Mouse (Mus musculus) kidney, embryonic 15.5 days (tissue): ENCODE measurements around the gene Prmt9. TPM values are rescaled to one million over a fixed set of nuclear protein-coding genes. Genes with fewer than 3 reads are reported as not detected.

ENCODE experiments used
- ATAC-seq: fragments of 200-750 bp; cut with Nextera tagmentation; replicated peaks from 2 replicates; pipeline ENCODE4 v1.8.0; 2017; ENCODE audit warnings: moderate TSS enrichment; ENCODE audit not compliant: low FRiP score
- H3K27ac ChIP-seq: fragments of 300-500 bp; sonication (generic); 2 replicates; pipeline ENCODE4 v1.5.1; 2015; ENCODE audit warnings: mild to moderate bottlenecking, inconsistent platforms
- H3K27me3 ChIP-seq: fragments of 300-500 bp; sonication (generic); 2 replicates; pipeline ENCODE4 v1.6.1; 2015; ENCODE audit warnings: inconsistent platforms
- H3K36me3 ChIP-seq: fragments of 300-500 bp; sonication (generic); 2 replicates; pipeline ENCODE4 v1.6.1; 2015; ENCODE audit warnings: inconsistent platforms
- H3K4me1 ChIP-seq: fragments of 300-500 bp; sonication (generic); 2 replicates; pipeline ENCODE4 v1.6.1; 2015; ENCODE audit warnings: inconsistent platforms
- H3K4me2 ChIP-seq: fragments of 300-500 bp; sonication (generic); 2 replicates; pipeline ENCODE4 v1.6.1; 2015; ENCODE audit warnings: moderate library complexity, mild to moderate bottlenecking, inconsistent platforms
- H3K4me3 ChIP-seq: fragments of 300-500 bp; sonication (generic); replicated peaks from 2 replicates; pipeline ENCODE4 v1.5.1; 2015; ENCODE audit warnings: mild to moderate bottlenecking, inconsistent platforms
- H3K9ac ChIP-seq: fragments of 300-500 bp; sonication (generic); 2 replicates; pipeline ENCODE4 v1.6.1; 2015; ENCODE audit warnings: mild to moderate bottlenecking, inconsistent platforms
- H3K9me3 ChIP-seq: fragments of 300-500 bp; sonication (generic); replicated peaks from 2 replicates; pipeline ENCODE4 v1.6.1; 2016; ENCODE audit warnings: inconsistent platforms
- WGBS: fragments of 180-500 bp; shearing (Covaris S2); methylation state at CpG from one replicate; pipeline ENCODE4 v1.1.7; 2015; ENCODE audit warnings: mixed read lengths; 5-methylcytosine and 5-hydroxymethylcytosine counted together
- polyA plus RNA-seq: library from polyadenylated mRNA; unstranded; fragments of >200 nt; fragmentation: Nextera tagmentation; extraction: Ambion mirVana; gene quantifications from 2 replicates; pipeline ENCODE4 v1.2.1, GENCODE M21; 2015

Prmt9 gene
- 19.6 and 21.1 TPM in 2 replicates for polyA plus RNA-seq

DNA sequence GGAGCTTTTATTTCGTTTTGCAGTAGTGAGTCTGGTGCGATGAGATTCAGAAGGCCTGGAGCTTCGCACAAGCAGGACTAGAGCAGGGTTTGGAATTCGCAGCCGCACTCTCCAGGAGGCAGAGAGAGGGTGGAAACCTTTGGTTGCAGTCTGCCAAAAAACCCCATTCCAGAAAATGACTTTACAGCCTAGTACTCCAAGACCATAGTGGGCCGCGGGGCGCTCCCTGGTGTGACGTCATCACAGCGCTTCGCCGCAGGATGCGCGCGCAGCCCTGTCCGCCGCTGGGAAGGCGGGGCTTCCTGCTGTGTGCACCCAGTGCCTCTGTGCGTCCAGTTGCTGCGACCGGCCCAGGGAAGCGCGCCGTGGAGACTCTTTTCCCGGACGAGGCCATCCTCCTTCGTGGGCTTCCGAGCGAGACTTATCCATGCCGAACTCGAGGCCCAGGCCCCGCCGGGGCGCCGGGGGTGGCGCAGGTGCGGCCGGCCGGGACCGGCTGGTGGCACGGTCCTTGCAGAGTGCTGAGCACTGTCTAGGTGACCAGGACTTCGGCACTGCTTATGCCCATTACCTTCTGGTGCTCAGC is at the start of gene Prmt9:
Prmt9 (plus strand) TSS at position 277 of the 586 bp plus-strand sequence.
- H3K9me3 ChIP-seq, result no peaks in the 10 kb centered on the region
- peaks cover 32% of the 10 kb centered on the region for H3K36me3 ChIP-seq
- peak; percentile 98 for ATAC-seq
- H3K27me3 ChIP-seq, result no peaks in the 10 kb centered on the region
- H3K27ac ChIP-seq, result peak within 1 kb of the TSS; percentile 96
- H3K4me3 ChIP-seq, result peak within 1 kb of the TSS; percentile 88
- 3% methylated on average over 42 of the region's 42 CpGs for WGBS
- H3K4me1 ChIP-seq, result peaks cover 8% of the 10 kb centered on the region; the same call in 1 of the 2 replicates
- H3K9ac ChIP-seq, result peak within 1 kb of the TSS; percentile 94
- H3K4me2 ChIP-seq, result peak within 1 kb of the TSS; percentile 77

DNA sequence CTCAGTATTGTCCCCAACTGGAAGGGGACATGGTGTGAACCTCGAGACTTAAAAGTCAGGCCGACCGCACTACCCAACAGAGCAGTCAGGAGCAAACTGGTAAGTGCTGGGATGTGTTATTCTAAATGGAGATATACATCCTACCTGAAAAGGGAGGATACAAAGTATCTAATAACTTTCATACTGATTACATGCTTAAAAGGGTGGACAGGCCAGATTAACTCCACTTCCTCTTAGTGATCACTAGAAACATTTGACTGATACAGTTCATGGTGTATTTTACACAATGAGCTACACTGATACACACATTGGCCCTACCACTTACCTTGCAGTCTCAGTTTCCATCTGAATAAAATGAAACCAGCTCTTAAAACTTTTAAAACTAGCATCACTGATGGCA is 48.9 kb upstream of the Prmt9 start:
- no peak overlapping the region for H3K4me3 ChIP-seq
- WGBS, result 94% methylated on average over 3 of the region's 3 CpGs
- H3K4me2 ChIP-seq, result no peak overlapping the region
- no peaks in the 10 kb centered on the region for H3K36me3 ChIP-seq
- no peak overlapping the region for H3K9ac ChIP-seq
- ATAC-seq, result no peak
- H3K27ac ChIP-seq, result no peak overlapping the region
- peaks cover 18% of the 10 kb centered on the region for H3K4me1 ChIP-seq
- no peaks in the 10 kb centered on the region for H3K27me3 ChIP-seq
- no peaks in the 10 kb centered on the region for H3K9me3 ChIP-seq

DNA sequence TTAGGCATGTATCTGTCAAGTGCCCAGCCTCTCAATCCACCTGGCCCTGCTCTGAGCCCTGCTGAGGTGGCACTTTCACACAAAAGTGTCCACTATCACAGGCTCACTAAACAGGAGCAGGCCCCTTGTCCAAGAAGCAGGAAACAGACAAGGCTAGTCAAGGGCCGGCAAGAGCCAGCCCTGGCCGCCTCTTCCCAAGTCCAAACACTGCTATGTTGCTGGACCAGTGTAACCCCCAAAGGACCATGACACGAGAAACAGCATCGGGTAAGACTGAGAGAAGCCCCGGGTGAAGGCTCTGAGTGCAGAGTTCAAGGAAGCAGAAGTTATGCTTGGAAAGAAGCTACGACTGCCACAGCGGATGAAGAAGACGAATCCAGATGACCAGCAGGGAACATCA is 48.1 kb upstream of the Prmt9 start:
- no peaks in the 10 kb centered on the region for H3K27me3 ChIP-seq
- H3K36me3 ChIP-seq, result no peaks in the 10 kb centered on the region
- ATAC-seq, result no peak
- H3K4me3 ChIP-seq, result no peak overlapping the region
- H3K9me3 ChIP-seq, result no peaks in the 10 kb centered on the region
- 84% methylated on average over 8 of the region's 8 CpGs for WGBS
- no peak overlapping the region for H3K4me2 ChIP-seq
- H3K27ac ChIP-seq, result no peak overlapping the region
- peaks cover 19% of the 10 kb centered on the region for H3K4me1 ChIP-seq
- H3K9ac ChIP-seq, result no peak overlapping the region

DNA sequence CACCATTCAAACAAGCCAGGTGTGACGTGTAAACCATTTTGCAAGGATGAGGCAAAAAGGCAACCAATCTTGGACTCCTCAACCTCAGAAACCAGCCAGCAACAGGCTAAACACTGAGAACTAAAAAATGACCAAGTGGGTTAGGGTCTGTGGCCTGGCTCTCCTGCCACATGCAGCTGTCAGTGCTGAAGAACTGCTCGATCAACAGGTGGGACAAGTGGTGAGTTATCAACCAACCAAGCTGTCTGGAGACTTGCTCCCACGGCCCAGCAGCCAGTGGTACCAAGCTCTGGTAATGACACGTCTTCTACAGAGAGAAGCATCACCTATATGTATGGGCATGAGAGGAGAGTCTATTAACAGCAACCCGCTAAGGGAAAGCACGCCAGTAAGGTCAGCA is 46.6 kb upstream of the Prmt9 start:
- ATAC-seq, result no peak
- no peaks in the 10 kb centered on the region for H3K9me3 ChIP-seq
- no peak overlapping the region for H3K27ac ChIP-seq
- H3K27me3 ChIP-seq, result no peaks in the 10 kb centered on the region
- WGBS, result 82% methylated on average over 6 of the region's 6 CpGs
- peaks cover 26% of the 10 kb centered on the region for H3K4me1 ChIP-seq
- no peak overlapping the region for H3K4me2 ChIP-seq
- no peaks in the 10 kb centered on the region for H3K36me3 ChIP-seq
- H3K9ac ChIP-seq, result no peak overlapping the region
- H3K4me3 ChIP-seq, result no peak overlapping the region

DNA sequence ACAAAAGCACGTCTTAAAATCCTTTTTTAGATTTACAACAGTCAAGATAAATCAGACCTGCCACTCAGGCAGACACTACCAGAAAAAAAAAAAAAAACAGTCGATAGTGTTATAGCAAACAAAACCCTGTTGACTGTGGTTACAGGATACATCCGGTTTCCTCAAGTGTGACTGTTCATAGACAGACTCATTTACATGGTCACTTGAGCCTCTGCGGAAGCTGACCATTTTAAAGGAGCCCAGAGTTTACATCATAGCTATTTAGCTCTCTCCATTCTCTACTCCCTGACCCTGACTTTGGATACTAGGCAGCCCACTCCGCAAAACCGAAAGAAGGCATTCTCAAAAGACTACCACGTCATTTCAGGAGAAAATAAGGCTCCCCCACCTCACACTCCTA is 42.7 kb upstream of the Prmt9 start:
- Histone ChIP-seq H3K9ac (no peak overlapping the region), H3K9me3 (no peaks in the 10 kb centered on the region), H3K27me3 (no peaks in the 10 kb centered on the region), H3K36me3 (no peaks in the 10 kb centered on the region), H3K27ac (peak overlapping the region; percentile 28), H3K4me2 (peak overlapping the region; percentile 41), H3K4me1 (peaks cover 39% of the 10 kb centered on the region), H3K4me3 (no peak overlapping the region)
- peak; percentile 73 for ATAC-seq
- 33% methylated on average over 7 of the region's 7 CpGs for WGBS

DNA sequence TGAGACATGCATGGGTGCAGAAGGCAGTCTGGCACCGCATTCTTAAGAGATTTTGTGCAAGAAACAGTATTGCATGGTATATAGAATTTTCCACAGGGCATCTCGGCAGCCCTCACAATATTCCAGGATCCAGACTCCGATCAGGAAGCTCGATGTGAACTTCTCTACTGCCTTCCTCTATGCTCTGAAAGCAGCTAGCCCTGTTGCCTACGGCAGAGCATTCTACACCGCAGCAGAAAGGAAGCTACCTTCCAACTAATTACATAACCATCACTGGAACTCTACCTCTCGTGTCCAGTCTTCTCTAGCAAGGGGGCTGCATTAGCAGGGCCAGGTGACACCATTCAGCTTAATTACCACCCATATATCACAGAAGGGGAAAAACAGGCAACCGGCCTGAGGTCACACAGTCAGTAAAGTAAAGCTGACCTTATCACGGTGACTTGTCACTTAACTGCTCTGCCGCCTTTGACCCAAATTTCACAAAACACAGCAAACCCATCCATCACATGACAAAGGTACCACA is 41.6 kb upstream of the Prmt9 start:
- Histone ChIP-seq H3K4me2 (peak overlapping the region; percentile 41), H3K4me1 (peaks cover 49% of the 10 kb centered on the region), H3K27me3 (no peaks in the 10 kb centered on the region), H3K9ac (no peak overlapping the region), H3K27ac (peak overlapping the region; percentile 28), H3K36me3 (no peaks in the 10 kb centered on the region), H3K4me3 (no peak overlapping the region), H3K9me3 (no peaks in the 10 kb centered on the region)
- 27% methylated on average over 10 of the region's 10 CpGs for WGBS
- peak; percentile 41 for ATAC-seq

DNA sequence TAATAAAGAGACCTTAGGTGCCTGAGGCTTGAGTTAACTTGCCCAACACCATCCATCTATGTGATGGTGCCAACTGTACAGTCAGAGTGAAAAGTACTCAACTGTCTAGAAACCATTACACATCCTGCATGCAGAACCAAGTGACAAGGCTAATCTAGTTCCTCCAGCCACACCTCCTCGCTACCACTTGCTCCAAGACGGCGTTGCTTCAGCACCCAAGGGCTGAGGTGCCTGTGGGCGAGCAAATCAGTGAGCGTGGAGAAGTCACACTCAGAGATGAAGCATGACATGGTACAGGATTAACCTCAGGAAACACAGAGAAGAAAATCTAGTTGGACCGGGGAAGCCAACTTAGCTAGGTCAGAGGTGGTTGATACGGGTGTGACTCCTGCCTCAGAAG is 40.2 kb upstream of the Prmt9 start:
- Histone ChIP-seq H3K4me3 (no peak overlapping the region), H3K36me3 (no peaks in the 10 kb centered on the region), H3K27ac (no peak overlapping the region), H3K4me2 (no peak overlapping the region), H3K27me3 (no peaks in the 10 kb centered on the region), H3K4me1 (peaks cover 56% of the 10 kb centered on the region), H3K9ac (no peak overlapping the region), H3K9me3 (no peaks in the 10 kb centered on the region)
- WGBS, result 76% methylated on average over 7 of the region's 7 CpGs
- ATAC-seq, result no peak

DNA sequence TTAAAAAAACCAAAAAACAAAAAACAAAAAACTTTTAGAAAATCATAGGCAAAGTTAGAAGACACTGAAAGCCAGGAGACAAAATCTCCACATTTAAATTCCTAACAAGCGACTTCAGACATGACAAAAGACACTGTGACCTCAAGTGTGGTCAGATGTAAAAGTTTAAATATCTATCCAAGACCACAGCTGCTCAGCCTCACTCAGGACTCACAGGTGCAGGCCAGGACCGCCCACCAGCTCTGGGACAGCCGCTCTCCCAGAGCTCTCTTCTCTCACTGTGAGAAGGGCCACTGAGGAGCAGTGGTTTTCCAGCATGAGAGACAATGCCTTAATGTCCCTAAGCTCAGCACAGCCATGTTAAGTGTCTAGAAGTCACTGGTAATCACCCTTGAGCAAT is 38.8 kb upstream of the Prmt9 start:
- Histone ChIP-seq H3K4me2 (no peak overlapping the region), H3K4me1 (peaks cover 58% of the 10 kb centered on the region), H3K4me3 (no peak overlapping the region), H3K9ac (no peak overlapping the region), H3K27ac (no peak overlapping the region), H3K9me3 (no peaks in the 10 kb centered on the region), H3K36me3 (no peaks in the 10 kb centered on the region), H3K27me3 (no peaks in the 10 kb centered on the region)
- 57% methylated on average over 3 of the region's 3 CpGs for WGBS
- no peak for ATAC-seq

DNA sequence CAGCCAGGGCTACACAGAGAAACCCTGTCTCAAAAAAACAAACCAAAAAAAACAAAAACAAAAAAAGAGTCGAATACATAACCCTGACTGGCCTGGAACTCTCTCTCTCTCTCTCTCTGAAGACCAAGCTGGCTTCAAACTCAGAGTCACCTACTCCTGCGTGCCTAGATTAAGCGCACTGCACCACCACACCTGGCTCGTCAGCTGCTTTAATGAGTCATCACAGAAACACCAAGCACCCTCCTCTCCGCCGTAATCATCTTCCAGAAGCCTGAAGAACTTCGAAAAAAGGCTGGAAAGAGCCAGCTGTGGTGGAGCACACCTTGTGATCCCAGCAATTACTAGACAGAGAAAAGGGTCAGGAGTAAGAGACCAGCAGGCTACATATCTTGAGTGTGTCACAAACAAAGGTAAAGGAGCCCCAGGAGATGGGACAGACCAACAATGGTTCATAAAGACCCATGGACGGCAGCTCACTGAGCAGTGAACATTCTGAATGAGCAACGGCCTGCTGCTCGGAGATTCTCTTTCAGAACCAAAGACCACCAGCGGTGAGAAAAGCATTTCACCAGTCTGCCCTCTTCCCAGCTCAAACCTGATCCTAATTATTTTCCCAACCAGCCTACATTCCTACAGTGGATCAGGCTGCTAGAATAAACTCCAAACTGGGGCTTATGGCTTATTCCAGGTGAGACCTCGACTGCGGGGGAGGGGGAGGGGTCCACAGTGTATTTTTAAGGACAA is 37.3 kb upstream of the Prmt9 start:
- peaks cover 65% of the 10 kb centered on the region for H3K4me1 ChIP-seq
- H3K4me2 ChIP-seq, result no peak overlapping the region
- H3K27me3 ChIP-seq, result no peaks in the 10 kb centered on the region
- H3K36me3 ChIP-seq, result no peaks in the 10 kb centered on the region
- H3K4me3 ChIP-seq, result no peak overlapping the region
- 63% methylated on average over 13 of the region's 13 CpGs for WGBS
- no peak overlapping the region for H3K9ac ChIP-seq
- no peaks in the 10 kb centered on the region for H3K9me3 ChIP-seq
- no peak for ATAC-seq
- no peak overlapping the region for H3K27ac ChIP-seq

DNA sequence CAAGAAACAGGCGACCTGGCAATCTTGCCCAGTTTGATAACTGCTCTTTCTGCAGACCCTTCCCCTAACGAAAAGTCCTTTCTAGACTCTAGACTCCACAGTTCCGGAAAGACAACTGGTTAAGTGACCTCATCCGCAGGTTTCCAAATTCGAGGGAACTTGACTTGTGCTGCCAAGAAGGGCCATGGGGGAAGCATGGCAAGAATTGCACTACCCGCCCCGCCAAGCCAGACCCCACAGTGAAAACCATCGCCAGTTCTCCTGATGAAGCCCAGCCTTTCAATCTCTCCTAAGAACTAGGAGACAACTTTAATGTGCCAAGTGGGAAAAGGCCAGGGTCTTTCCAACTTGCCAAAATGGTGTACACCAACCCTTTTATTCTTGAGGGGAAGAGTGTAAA is 34.0 kb upstream of the Prmt9 start:
- no peak overlapping the region for H3K27ac ChIP-seq
- 90% methylated on average over 8 of the region's 8 CpGs for WGBS
- no peak overlapping the region for H3K4me3 ChIP-seq
- peak overlapping the region; percentile 75; the same call in 1 of the 2 replicates for H3K4me2 ChIP-seq
- no peak for ATAC-seq
- no peaks in the 10 kb centered on the region for H3K27me3 ChIP-seq
- no peaks in the 10 kb centered on the region for H3K36me3 ChIP-seq
- H3K4me1 ChIP-seq, result peaks cover 62% of the 10 kb centered on the region
- H3K9me3 ChIP-seq, result no peaks in the 10 kb centered on the region
- H3K9ac ChIP-seq, result no peak overlapping the region

DNA sequence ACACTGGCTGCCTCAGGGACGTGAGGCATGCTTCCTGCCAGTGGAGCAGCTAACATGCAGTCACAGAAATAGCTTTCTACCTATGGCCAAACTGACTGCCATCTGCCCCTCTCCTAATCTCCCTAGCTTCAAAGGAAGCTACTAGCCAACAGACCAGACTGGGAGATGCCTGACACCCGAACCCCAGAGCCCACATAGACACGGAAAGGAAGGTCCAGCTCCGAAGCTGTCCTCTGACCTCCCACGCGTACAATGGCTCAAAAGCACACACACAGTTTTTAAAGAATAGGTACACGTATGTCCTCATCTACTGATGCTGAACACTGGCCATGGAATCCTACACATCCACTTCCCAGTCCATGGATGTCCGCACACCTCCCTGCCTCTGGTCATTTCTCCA is 33.4 kb upstream of the Prmt9 start:
- H3K27ac ChIP-seq, result no peak overlapping the region

DNA sequence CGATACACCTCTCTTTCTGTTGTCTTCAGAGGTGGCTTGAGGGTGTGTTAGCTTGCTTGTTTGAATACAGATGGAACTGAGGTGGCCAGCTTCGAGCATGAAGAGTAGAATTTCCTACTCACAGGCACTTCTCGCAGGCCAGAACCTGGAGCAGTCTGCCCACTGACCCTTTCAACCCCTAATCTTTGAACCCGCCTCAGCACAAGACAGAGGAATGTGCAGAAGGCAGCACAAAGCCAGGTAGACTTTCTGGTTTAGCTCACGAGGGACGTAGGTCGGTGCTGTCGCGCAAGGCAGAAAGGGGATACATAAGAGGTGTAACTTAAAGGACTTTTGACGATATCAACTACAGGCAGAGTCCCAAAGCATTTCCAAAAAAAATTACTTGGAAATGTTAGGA is 32.4 kb upstream of the Prmt9 start:
- no peaks in the 10 kb centered on the region for H3K36me3 ChIP-seq
- H3K9ac ChIP-seq, result peak overlapping the region; percentile 74
- peak overlapping the region; percentile 90 for H3K27ac ChIP-seq
- no peaks in the 10 kb centered on the region for H3K27me3 ChIP-seq
- peak; percentile 20; the same call in 1 of the 2 replicates for ATAC-seq
- H3K9me3 ChIP-seq, result no peaks in the 10 kb centered on the region
- H3K4me1 ChIP-seq, result peaks cover 54% of the 10 kb centered on the region
- H3K4me3 ChIP-seq, result peak overlapping the region; percentile 67
- 3% methylated on average over 10 of the region's 10 CpGs for WGBS
- H3K4me2 ChIP-seq, result peak overlapping the region; percentile 75

More for the DNA sequence above, 33.4 kb upstream of the Prmt9 start:
- no peak for ATAC-seq
- H3K4me2 ChIP-seq, result peak overlapping the region; percentile 75
- whole genome bisulfite sequencing, result 44% methylated on average over 8 of the region's 8 CpGs
- no peaks in the 10 kb centered on the region for H3K36me3 ChIP-seq
- no peaks in the 10 kb centered on the region for H3K27me3 ChIP-seq
- H3K9me3 ChIP-seq, result no peaks in the 10 kb centered on the region
- peaks cover 57% of the 10 kb centered on the region for H3K4me1 ChIP-seq
- H3K9ac ChIP-seq, result no peak overlapping the region
- peak overlapping the region; percentile 67 for H3K4me3 ChIP-seq
